Mouse (Mus musculus): ENCODE results near the gene Tbc1d14.

- TF ChIP-seq CHD2 (IDR thresholded peaks at IDR 0.05; ENCODE audit: low read depth, low read length) (no peak), ZNF384 (IDR thresholded peaks at IDR 0.05; ENCODE audit: low read depth, low read length) (no peak), MAFK (IDR thresholded peaks at IDR 0.05; ENCODE audit: insufficient read depth, low read depth, low read length) (no peak), HCFC1 (IDR thresholded peaks at IDR 0.05; ENCODE audit: borderline replicate concordance, insufficient read depth, low read length) (no peak)
These were observed 112.0 kb downstream of the Tbc1d14 start for GRCm38 (mm10) chr5:36481114-36481513.
